Mouse (Mus musculus) intestine, postnatal 0 days (tissue): Measurements from ENCODE around the gene Lpo. TPM values are rescaled to one million over a fixed set of nuclear protein-coding genes. Genes with fewer than 3 reads are reported as not detected.
A peak's percentile ranks its signal among the peaks of the same experiment; 100 is the strongest.

Source experiments
- ATAC-seq: fragments of 200-750 bp; cut with Nextera tagmentation; 2 replicates; pipeline ENCODE4 v1.8.0; 2017; ENCODE audit warnings: mild to moderate bottlenecking, moderate TSS enrichment, moderate library complexity
- H3K27ac ChIP-seq: fragments of 300-500 bp; sonication (generic); 2 replicates; pipeline ENCODE4 v1.5.1; 2014; ENCODE audit warnings: mild to moderate bottlenecking, low read depth, low read length, moderate library complexity
- H3K27me3 ChIP-seq: fragments of 300-500 bp; sonication (generic); replicated peaks from 2 replicates; pipeline ENCODE4 v1.6.1; 2014; ENCODE audit warnings: low read length, mixed read lengths; ENCODE audit not compliant: control insufficient read depth, insufficient read depth
- H3K36me3 ChIP-seq: fragments of 300-500 bp; sonication (generic); 2 replicates; pipeline ENCODE4 v1.6.1; 2014; ENCODE audit warnings: mild to moderate bottlenecking, moderate library complexity; ENCODE audit not compliant: control insufficient read depth, insufficient read depth
- H3K4me1 ChIP-seq: fragments of 300-500 bp; sonication (generic); replicated peaks from 2 replicates; pipeline ENCODE4 v1.6.1; 2014; ENCODE audit warnings: antibody characterized with exemption, low read length, mixed read lengths; ENCODE audit not compliant: control insufficient read depth, insufficient read depth
- H3K4me2 ChIP-seq: fragments of 300-500 bp; sonication (generic); replicated peaks from 2 replicates; pipeline ENCODE4 v1.6.1; 2014; ENCODE audit warnings: low read depth, mild to moderate bottlenecking, moderate library complexity
- H3K4me3 ChIP-seq: fragments of 300-500 bp; sonication (generic); 2 replicates; pipeline ENCODE4 v1.5.1; 2014; ENCODE audit warnings: low read depth, low read length
- H3K9ac ChIP-seq: fragments of 300-500 bp; sonication (generic); 2 replicates; pipeline ENCODE4 v1.6.1; 2014; ENCODE audit warnings: mild to moderate bottlenecking, low read depth, low read length
- H3K9me3 ChIP-seq: fragments of 300-500 bp; sonication (generic); 2 replicates; pipeline ENCODE4 v1.6.1; 2016; ENCODE audit warnings: mixed run types; ENCODE audit not compliant: control insufficient read depth
- CTCF ChIP-seq: sonication (generic); IDR thresholded peaks from 2 replicates; pipeline ENCODE4 v1.5.1; 2016; ENCODE audit warnings: low read depth, mild to moderate bottlenecking, control low read depth, antibody characterized with exemption, moderate library complexity
- WGBS: fragments of 180-500 bp; shearing (Covaris S2); extraction: QIAGEN DNeasy Blood & Tissue Kit; methylation state at CpG from one replicate; pipeline ENCODE4 v1.1.7; 2014; 5-methylcytosine and 5-hydroxymethylcytosine counted together
- polyA plus RNA-seq: library from polyadenylated mRNA; unstranded; fragments of >200 nt; fragmentation: Nextera tagmentation; extraction: Ambion mirVana; gene quantifications from 2 replicates; pipeline ENCODE4 v1.2.1, GENCODE M21; 2015

Gene Lpo
- polyA plus RNA-seq, 1 experiment from 2014 or later, result 0.22 TPM

- H3K27me3 ChIP-seq, result no peaks in the 10 kb centered on the region
- no peaks in the 10 kb centered on the region for H3K36me3 ChIP-seq
- H3K4me1 ChIP-seq, result no peaks in the 10 kb centered on the region
- no peak overlapping the region for H3K9ac ChIP-seq
- H3K27ac ChIP-seq, result no peak overlapping the region
- ATAC-seq, result peak; percentile 91
- H3K4me2 ChIP-seq, result peak overlapping the region; percentile 32
- no peak for TF ChIP-seq CTCF
- no peak overlapping the region for H3K4me3 ChIP-seq
- 53% methylated on average over 12 of the region's 12 CpGs for WGBS
- H3K9me3 ChIP-seq, result no peaks in the 10 kb centered on the region
Measured at GRCm38 (mm10) chr11:87846968-87847600, 19.0 kb upstream of the Lpo start.

- no peak overlapping the region for H3K27ac ChIP-seq
- no peaks in the 10 kb centered on the region for H3K9me3 ChIP-seq
- H3K4me1 ChIP-seq, result no peaks in the 10 kb centered on the region
- no peak for ATAC-seq
- no peak overlapping the region for H3K4me2 ChIP-seq
- no peak for TF ChIP-seq CTCF
- H3K4me3 ChIP-seq, result no peak overlapping the region
- H3K9ac ChIP-seq, result no peak overlapping the region
- H3K27me3 ChIP-seq, result no peaks in the 10 kb centered on the region
- 85% methylated on average over 3 of the region's 3 CpGs for WGBS
- H3K36me3 ChIP-seq, result no peaks in the 10 kb centered on the region
Measured at GRCm38 (mm10) chr11:87841436-87841835, 13.3 kb upstream of the Lpo start.

DNA sequence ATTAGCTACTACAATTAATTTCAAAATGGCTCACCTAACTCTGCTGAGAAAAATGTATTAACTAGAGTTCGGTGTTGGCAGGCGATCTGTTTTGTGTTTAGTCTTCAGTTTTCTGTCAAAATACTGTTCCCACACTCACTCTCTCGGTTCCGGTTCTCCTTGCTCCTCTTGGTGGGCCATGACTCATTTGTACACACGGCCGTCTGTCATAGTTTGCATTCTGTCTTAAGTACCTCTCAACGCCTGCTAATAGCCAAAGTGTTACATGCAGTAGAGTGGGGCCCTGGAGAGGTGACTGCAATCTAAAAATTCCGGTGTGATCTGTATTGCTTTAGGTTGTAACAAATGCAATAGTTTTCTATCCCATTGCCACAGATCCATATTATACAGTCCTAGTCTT, 12.6 kb upstream of the Lpo start:
- Histone ChIP-seq H3K4me1 (no peaks in the 10 kb centered on the region), H3K27ac (no peak overlapping the region), H3K36me3 (no peaks in the 10 kb centered on the region), H3K27me3 (no peaks in the 10 kb centered on the region), H3K9me3 (no peaks in the 10 kb centered on the region), H3K4me3 (no peak overlapping the region), H3K4me2 (no peak overlapping the region), H3K9ac (no peak overlapping the region)
- ATAC-seq, result no peak
- 69% methylated on average over 8 of the region's 8 CpGs for WGBS
- no peak for TF ChIP-seq CTCF

DNA sequence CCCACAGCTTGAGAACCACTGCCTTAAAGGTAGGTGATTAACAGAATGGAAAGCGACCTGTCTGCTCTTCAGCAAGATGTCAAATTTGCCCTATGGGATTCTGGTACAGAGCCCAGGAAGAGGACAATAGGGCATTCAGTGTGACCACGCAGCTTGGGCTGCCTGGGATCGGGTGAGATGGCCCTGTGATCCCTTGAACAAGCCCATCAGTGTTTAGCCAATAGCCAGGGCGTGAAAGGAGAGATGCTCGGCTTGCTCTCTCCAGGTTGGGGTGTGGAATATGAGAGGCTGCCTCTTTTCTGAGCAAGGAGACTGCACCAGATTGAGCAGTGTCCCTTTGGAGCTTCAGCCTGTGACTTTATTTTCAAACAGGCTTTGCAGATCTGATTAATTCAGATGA, 6.6 kb downstream of the Lpo start:
- no peak overlapping the region for H3K9ac ChIP-seq
- no peak for ATAC-seq
- no peak overlapping the region for H3K4me3 ChIP-seq
- no peak overlapping the region for H3K4me2 ChIP-seq
- no peak for TF ChIP-seq CTCF
- no peak overlapping the region for H3K27ac ChIP-seq
- H3K9me3 ChIP-seq, result no peaks in the 10 kb centered on the region
- 69% methylated on average over 5 of the region's 5 CpGs for WGBS
- H3K4me1 ChIP-seq, result no peaks in the 10 kb centered on the region
- H3K27me3 ChIP-seq, result 0 out of 2 replicates have a peak, but pooled peaks cover 2% of the 10 kb centered on the region
- no peaks in the 10 kb centered on the region for H3K36me3 ChIP-seq

GRCm38 (mm10) chr11:87817443-87817773, 10.7 kb downstream of the Lpo start:
- H3K27ac ChIP-seq, result no peak overlapping the region
- H3K27me3 ChIP-seq, result peaks cover 10% of the 10 kb centered on the region; the same call in 1 of the 2 replicates
- H3K4me1 ChIP-seq, result no peaks in the 10 kb centered on the region
- no peak overlapping the region for H3K9ac ChIP-seq
- peak overlapping the region; percentile 71 for H3K4me2 ChIP-seq
- H3K9me3 ChIP-seq, result no peaks in the 10 kb centered on the region
- 37% methylated on average over 4 of the region's 4 CpGs for whole genome bisulfite sequencing
- no peak for TF ChIP-seq CTCF
- no peaks in the 10 kb centered on the region for H3K36me3 ChIP-seq
- peak overlapping the region; percentile 41 for H3K4me3 ChIP-seq
- no peak for ATAC-seq

- H3K36me3 ChIP-seq, result no peaks in the 10 kb centered on the region
- H3K9me3 ChIP-seq, result no peaks in the 10 kb centered on the region
- H3K9ac ChIP-seq, result no peak overlapping the region
- peak; percentile 85 for TF ChIP-seq CTCF
- WGBS, result 4% methylated on average over 31 of the region's 31 CpGs
- H3K4me1 ChIP-seq, result no peaks in the 10 kb centered on the region
- peak overlapping the region; percentile 71 for H3K4me2 ChIP-seq
- H3K27ac ChIP-seq, result no peak overlapping the region
- peaks cover 10% of the 10 kb centered on the region; the same call in 1 of the 2 replicates for H3K27me3 ChIP-seq
- H3K4me3 ChIP-seq, result peak overlapping the region; percentile 41
- ATAC-seq, result no peak
Measured at GRCm38 (mm10) chr11:87816707-87817442, 11.2 kb downstream of the Lpo start.
